Mouse (Mus musculus) left cerebral cortex, adult 11 months (tissue): ENCODE results near the gene Gm20937.
"Not testable (repeated sequence)": the region's sequence is repeated elsewhere in the genome, so short reads cannot be mapped to it uniquely, and the experiment has no call there.

ENCODE experiments used
- DNase-seq: peaks from one replicate; pipeline ENCODE4 v3.0.0; 2022; ENCODE audit warnings: low spot score

The Gm20937 gene

DNA sequence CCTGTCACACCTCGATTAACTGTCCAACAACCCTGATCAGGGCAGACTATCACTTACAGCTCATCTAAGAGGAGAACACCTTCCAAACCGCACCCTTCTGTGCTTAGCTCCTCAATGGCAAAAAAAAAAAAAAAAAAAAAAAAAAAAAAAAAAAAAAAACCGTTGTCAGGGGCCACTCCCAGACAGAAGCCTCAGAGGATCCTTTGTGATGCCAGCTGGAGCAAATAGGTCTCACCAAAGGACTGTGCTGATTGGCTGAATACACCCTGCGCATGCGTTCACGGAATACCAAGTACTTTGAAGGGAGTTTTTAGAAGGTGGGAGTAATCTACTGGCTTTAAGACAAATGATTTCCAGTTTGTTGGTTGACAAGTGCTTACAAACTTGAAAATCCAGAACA is at the start of gene Gm20937:
Gene Gm20937, minus strand, starts transcription at position 101 of the 400 bp plus-strand sequence.
- not testable (repeated sequence) for DNase-seq
